Mouse (Mus musculus): ENCODE measurements around the gene Shank2. TPM values are rescaled to one million over a fixed set of nuclear protein-coding genes. Genes with fewer than 3 reads are reported as not detected.

Gene Shank2
- polyA plus RNA-seq, 1 experiment from 2014 or later, result 1.2 TPM

GRCm38 (mm10) chr7:144021801-144022200 lies 20.1 kb downstream of the Shank2 start:
- no peak overlapping the region for H3K4me3 ChIP-seq (ENCODE audit: low read depth, low read length)
- H3K36me3 ChIP-seq (ENCODE audit: control insufficient read depth, insufficient read depth, low read length), result no peaks in the 10 kb centered on the region
- no peak overlapping the region for H3K27ac ChIP-seq (ENCODE audit: low read length)
- no peak overlapping the region for H3K4me2 ChIP-seq (replicated peaks; ENCODE audit: low read depth, low read length)
- WGBS, result 69% methylated on average over 3 of the region's 3 CpGs
- H3K4me1 ChIP-seq (ENCODE audit: control insufficient read depth, insufficient read depth, low read length), result no peaks in the 10 kb centered on the region
- no peak for ATAC-seq (ENCODE audit: insufficient number of reproducible peaks, insufficient read depth, low FRiP score, low read depth)
- H3K9ac ChIP-seq (replicated peaks; ENCODE audit: low read depth, low read length), result no peak overlapping the region
- no peaks in the 10 kb centered on the region for H3K27me3 ChIP-seq (ENCODE audit: control insufficient read depth, insufficient read depth, low read length)
- H3K9me3 ChIP-seq (ENCODE audit: control insufficient read depth, low read depth, low read length), result no peaks in the 10 kb centered on the region

- Histone ChIP-seq H3K36me3 (ENCODE audit: control insufficient read depth, insufficient read depth, low read length) (no peaks in the 10 kb centered on the region), H3K27me3 (ENCODE audit: control insufficient read depth, insufficient read depth, low read length) (no peaks in the 10 kb centered on the region), H3K4me3 (ENCODE audit: low read depth, low read length) (no peak overlapping the region), H3K27ac (ENCODE audit: low read length) (no peak overlapping the region), H3K4me1 (ENCODE audit: control insufficient read depth, insufficient read depth, low read length) (no peaks in the 10 kb centered on the region), H3K9ac (replicated peaks; ENCODE audit: low read depth, low read length) (no peak overlapping the region), H3K9me3 (ENCODE audit: control insufficient read depth, low read depth, low read length) (no peaks in the 10 kb centered on the region), H3K4me2 (replicated peaks; ENCODE audit: low read depth, low read length) (no peak overlapping the region)
- ATAC-seq (ENCODE audit: insufficient number of reproducible peaks, insufficient read depth, low FRiP score, low read depth), result no peak
- 16% methylated on average over 5 of the region's 5 CpGs for WGBS
Observed at GRCm38 (mm10) chr7:144022682-144023081, 21.0 kb downstream of the Shank2 start.

GRCm38 (mm10) chr7:144023561-144023960 lies 21.8 kb downstream of the Shank2 start:
- Histone ChIP-seq H3K27me3 (ENCODE audit: control insufficient read depth, insufficient read depth, low read length) (no peaks in the 10 kb centered on the region), H3K27ac (ENCODE audit: low read length) (no peak overlapping the region), H3K4me1 (ENCODE audit: control insufficient read depth, insufficient read depth, low read length) (no peaks in the 10 kb centered on the region), H3K4me3 (ENCODE audit: low read depth, low read length) (no peak overlapping the region), H3K4me2 (replicated peaks; ENCODE audit: low read depth, low read length) (no peak overlapping the region), H3K9me3 (ENCODE audit: control insufficient read depth, low read depth, low read length) (no peaks in the 10 kb centered on the region), H3K36me3 (ENCODE audit: control insufficient read depth, insufficient read depth, low read length) (no peaks in the 10 kb centered on the region), H3K9ac (replicated peaks; ENCODE audit: low read depth, low read length) (no peak overlapping the region)
- no peak for ATAC-seq (ENCODE audit: insufficient number of reproducible peaks, insufficient read depth, low FRiP score, low read depth)
- 51% methylated on average over 4 of the region's 4 CpGs for WGBS

GRCm38 (mm10) chr7:144026024-144026752 lies 24.5 kb downstream of the Shank2 start:
- WGBS, result 84% methylated on average over 12 of the region's 12 CpGs
- ATAC-seq (ENCODE audit: insufficient number of reproducible peaks, insufficient read depth, low FRiP score, low read depth), result no peak
- no peaks in the 10 kb centered on the region for H3K36me3 ChIP-seq (ENCODE audit: control insufficient read depth, insufficient read depth, low read length)
- no peaks in the 10 kb centered on the region for H3K27me3 ChIP-seq (ENCODE audit: control insufficient read depth, insufficient read depth, low read length)
- H3K9me3 ChIP-seq (ENCODE audit: control insufficient read depth, low read depth, low read length), result no peaks in the 10 kb centered on the region
- H3K4me1 ChIP-seq (ENCODE audit: control insufficient read depth, insufficient read depth, low read length), result no peaks in the 10 kb centered on the region
- no peak overlapping the region for H3K4me3 ChIP-seq (ENCODE audit: low read depth, low read length)
- H3K4me2 ChIP-seq (replicated peaks; ENCODE audit: low read depth, low read length), result no peak overlapping the region
- H3K9ac ChIP-seq (replicated peaks; ENCODE audit: low read depth, low read length), result no peak overlapping the region
- H3K27ac ChIP-seq (ENCODE audit: low read length), result no peak overlapping the region

GRCm38 (mm10) chr7:144029246-144029645 lies 27.5 kb downstream of the Shank2 start:
- H3K4me2 ChIP-seq (replicated peaks; ENCODE audit: low read depth, low read length), result no peak overlapping the region
- H3K27ac ChIP-seq (ENCODE audit: low read length), result no peak overlapping the region
- H3K27me3 ChIP-seq (ENCODE audit: control insufficient read depth, insufficient read depth, low read length), result no peaks in the 10 kb centered on the region
- no peaks in the 10 kb centered on the region for H3K36me3 ChIP-seq (ENCODE audit: control insufficient read depth, insufficient read depth, low read length)
- no peaks in the 10 kb centered on the region for H3K9me3 ChIP-seq (ENCODE audit: control insufficient read depth, low read depth, low read length)
- WGBS, result 67% methylated on average over 5 of the region's 5 CpGs
- no peak for ATAC-seq (ENCODE audit: insufficient number of reproducible peaks, insufficient read depth, low FRiP score, low read depth)
- no peak overlapping the region for H3K9ac ChIP-seq (replicated peaks; ENCODE audit: low read depth, low read length)
- no peak overlapping the region for H3K4me3 ChIP-seq (ENCODE audit: low read depth, low read length)
- H3K4me1 ChIP-seq (ENCODE audit: control insufficient read depth, insufficient read depth, low read length), result no peaks in the 10 kb centered on the region

- no peak overlapping the region for H3K27ac ChIP-seq (ENCODE audit: low read length)
- H3K36me3 ChIP-seq (ENCODE audit: control insufficient read depth, insufficient read depth, low read length), result no peaks in the 10 kb centered on the region
- H3K4me1 ChIP-seq (ENCODE audit: control insufficient read depth, insufficient read depth, low read length), result no peaks in the 10 kb centered on the region
- WGBS, result 72% methylated on average over 11 of the region's 11 CpGs
- H3K4me2 ChIP-seq (replicated peaks; ENCODE audit: low read depth, low read length), result no peak overlapping the region
- no peak for ATAC-seq (ENCODE audit: insufficient number of reproducible peaks, insufficient read depth, low FRiP score, low read depth)
- H3K4me3 ChIP-seq (ENCODE audit: low read depth, low read length), result no peak overlapping the region
- no peaks in the 10 kb centered on the region for H3K9me3 ChIP-seq (ENCODE audit: control insufficient read depth, low read depth, low read length)
- no peaks in the 10 kb centered on the region for H3K27me3 ChIP-seq (ENCODE audit: control insufficient read depth, insufficient read depth, low read length)
- no peak overlapping the region for H3K9ac ChIP-seq (replicated peaks; ENCODE audit: low read depth, low read length)
Observed at GRCm38 (mm10) chr7:144030796-144031195, 29.1 kb downstream of the Shank2 start.

GRCm38 (mm10) chr7:144031611-144032010 lies 29.9 kb downstream of the Shank2 start:
- 88% methylated on average over 3 of the region's 3 CpGs for WGBS
- H3K4me1 ChIP-seq (ENCODE audit: control insufficient read depth, insufficient read depth, low read length), result no peaks in the 10 kb centered on the region
- H3K27me3 ChIP-seq (ENCODE audit: control insufficient read depth, insufficient read depth, low read length), result no peaks in the 10 kb centered on the region
- no peak overlapping the region for H3K9ac ChIP-seq (replicated peaks; ENCODE audit: low read depth, low read length)
- H3K27ac ChIP-seq (ENCODE audit: low read length), result no peak overlapping the region
- H3K4me2 ChIP-seq (replicated peaks; ENCODE audit: low read depth, low read length), result no peak overlapping the region
- H3K4me3 ChIP-seq (ENCODE audit: low read depth, low read length), result no peak overlapping the region
- H3K9me3 ChIP-seq (ENCODE audit: control insufficient read depth, low read depth, low read length), result no peaks in the 10 kb centered on the region
- no peak for ATAC-seq (ENCODE audit: insufficient number of reproducible peaks, insufficient read depth, low FRiP score, low read depth)
- H3K36me3 ChIP-seq (ENCODE audit: control insufficient read depth, insufficient read depth, low read length), result no peaks in the 10 kb centered on the region

GRCm38 (mm10) chr7:144037541-144037940 lies 35.8 kb downstream of the Shank2 start:
- no peak overlapping the region for H3K27ac ChIP-seq (ENCODE audit: low read length)
- no peak overlapping the region for H3K4me3 ChIP-seq (ENCODE audit: low read depth, low read length)
- no peak overlapping the region for H3K4me2 ChIP-seq (replicated peaks; ENCODE audit: low read depth, low read length)
- 93% methylated on average over 11 of the region's 11 CpGs for WGBS
- H3K4me1 ChIP-seq (ENCODE audit: control insufficient read depth, insufficient read depth, low read length), result no peaks in the 10 kb centered on the region
- no peaks in the 10 kb centered on the region for H3K27me3 ChIP-seq (ENCODE audit: control insufficient read depth, insufficient read depth, low read length)
- no peaks in the 10 kb centered on the region for H3K36me3 ChIP-seq (ENCODE audit: control insufficient read depth, insufficient read depth, low read length)
- no peak overlapping the region for H3K9ac ChIP-seq (replicated peaks; ENCODE audit: low read depth, low read length)
- no peaks in the 10 kb centered on the region for H3K9me3 ChIP-seq (ENCODE audit: control insufficient read depth, low read depth, low read length)
- ATAC-seq (ENCODE audit: insufficient number of reproducible peaks, insufficient read depth, low FRiP score, low read depth), result no peak

All from stomach, embryonic 14.5 days (tissue).